16 mouse cellular contexts compared by ENCODE assay signal in the genomic region with DNA sequence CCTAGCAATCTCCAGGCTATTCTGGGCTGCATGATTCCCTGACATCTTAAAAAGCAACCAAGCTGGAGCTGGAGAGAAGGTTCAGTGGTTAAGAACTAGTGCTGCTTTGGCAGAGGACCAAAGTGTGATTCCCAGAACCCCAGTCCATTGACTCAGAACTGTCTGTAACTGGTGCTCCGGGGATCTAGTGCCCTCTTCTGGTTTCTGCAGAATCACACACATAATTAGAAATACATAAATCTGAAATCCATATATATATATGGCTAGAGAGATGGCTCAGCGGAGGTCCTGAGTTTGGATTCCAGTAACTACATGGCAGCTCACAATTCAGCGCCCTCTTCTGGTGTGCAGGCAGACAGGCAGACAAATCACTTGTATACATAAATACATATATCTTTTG. TPM values are rescaled to one million over a fixed set of nuclear protein-coding genes. Genes with fewer than 3 reads are reported as not detected.
A peak's percentile ranks its signal among the peaks of the same experiment; 100 is the strongest.
DNase-seq lines count a peak whose midpoint lies in the region; ATAC-seq and TF ChIP-seq lines count a peak whose summit lies in the region.
"Had no signal": no experiment of that assay in that cellular context is flagged by ENCODE, and none has a peak within 500 bp of the region (broad histone marks: within the 10 kb centered on the region; RNA-seq: fewer than 3 reads in every experiment).

No protein-coding gene starts in this region.

- H3K4me2 ChIP-seq in heart, embryonic 15.5 days = no peak overlapping the region
- H3K4me2 ChIP-seq in liver, embryonic 12.5 days = no peak overlapping the region
- H3K4me2 ChIP-seq: forebrain, embryonic 15.5 days; liver, embryonic 15.5 days; neural tube, embryonic 13.5 days had no signal

- WGBS in heart, embryonic 15.5 days = 75% methylated on average over 3 of the region's 3 CpGs
- 73% methylated on average over 3 of the region's 3 CpGs for WGBS in liver, adult 2 months
- 75% methylated on average over 3 of the region's 3 CpGs for WGBS in liver, embryonic 12.5 days (ENCODE audit: insufficient replicate concordance)

- no peaks in the 10 kb centered on the region for H3K9me3 ChIP-seq in heart, embryonic 15.5 days (replicated peaks)
- H3K9me3 ChIP-seq in liver, embryonic 12.5 days (replicated peaks) = no peaks in the 10 kb centered on the region
- no peaks in the 10 kb centered on the region for H3K9me3 ChIP-seq in E14TG2a.4 (ENCODE audit: low read length)
- H3K9me3 ChIP-seq: embryonic facial prominence, embryonic 10.5 days; forebrain, embryonic 15.5 days; liver, embryonic 15.5 days; neural tube, embryonic 13.5 days had no signal

- H3K4me3 ChIP-seq in heart, embryonic 15.5 days = no peak overlapping the region
- no peak overlapping the region for H3K4me3 ChIP-seq in liver, adult 2 months (ENCODE audit: insufficient read depth, low read depth, low read length)
- no peak overlapping the region for H3K4me3 ChIP-seq in liver, embryonic 12.5 days
- no peak overlapping the region for H3K4me3 ChIP-seq in E14TG2a.4 (replicated peaks; ENCODE audit: low read length)
- H3K4me3 ChIP-seq in brown adipose tissue, adult 24 weeks (ENCODE audit: insufficient read depth, low read depth, low read length) = no peak overlapping the region
- H3K4me3 ChIP-seq: embryonic facial prominence, embryonic 10.5 days; erythroblast, embryonic 14.5 days; forebrain, embryonic 15.5 days; liver, embryonic 15.5 days; neural tube, embryonic 13.5 days had no signal

- H3K4me1 ChIP-seq in heart, embryonic 15.5 days (replicated peaks) = peaks cover 6% of the 10 kb centered on the region; the same call in 1 of the 2 replicates
- H3K4me1 ChIP-seq in liver, adult 2 months (ENCODE audit: control insufficient read depth, insufficient read depth, low read length) = peaks cover 4% of the 10 kb centered on the region; the same call in 1 of the 2 replicates
- peaks cover 12% of the 10 kb centered on the region for H3K4me1 ChIP-seq in liver, embryonic 12.5 days
- H3K4me1 ChIP-seq in E14TG2a.4 (replicated peaks; ENCODE audit: low read depth, low read length) = peaks cover 52% of the 10 kb centered on the region
- peaks cover 14% of the 10 kb centered on the region for H3K4me1 ChIP-seq in brown adipose tissue, adult 24 weeks (ENCODE audit: control insufficient read depth, insufficient read depth, insufficient read length, low read length)
- H3K4me1 ChIP-seq: embryonic facial prominence, embryonic 10.5 days; forebrain, embryonic 15.5 days; neural tube, embryonic 13.5 days had no signal

- no peaks in the 10 kb centered on the region for H3K36me3 ChIP-seq in heart, embryonic 15.5 days
- no peaks in the 10 kb centered on the region for H3K36me3 ChIP-seq in liver, adult 2 months (ENCODE audit: control insufficient read depth, insufficient read depth, low read length)
- no peaks in the 10 kb centered on the region for H3K36me3 ChIP-seq in liver, embryonic 12.5 days
- no peaks in the 10 kb centered on the region for H3K36me3 ChIP-seq in E14TG2a.4 (ENCODE audit: insufficient read depth, low read length)
- H3K36me3 ChIP-seq: embryonic facial prominence, embryonic 10.5 days; forebrain, embryonic 15.5 days; liver, embryonic 15.5 days; neural tube, embryonic 13.5 days had no signal

- H3K27me3 ChIP-seq in heart, embryonic 15.5 days = no peaks in the 10 kb centered on the region
- no peaks in the 10 kb centered on the region for H3K27me3 ChIP-seq in liver, adult 2 months (ENCODE audit: control insufficient read depth, insufficient read depth, low read length)
- H3K27me3 ChIP-seq in liver, embryonic 12.5 days (replicated peaks) = no peaks in the 10 kb centered on the region
- H3K27me3 ChIP-seq in E14TG2a.4 (ENCODE audit: insufficient read depth, low read length) = no peaks in the 10 kb centered on the region
- H3K27me3 ChIP-seq: forebrain, embryonic 15.5 days; liver, embryonic 15.5 days; neural tube, embryonic 13.5 days had no signal

- ATAC-seq in heart, embryonic 15.5 days (replicated peaks; ENCODE audit: insufficient number of reproducible peaks, insufficient read depth, low FRiP score, low read depth) = no peak
- no peak for ATAC-seq in liver, embryonic 12.5 days
- ATAC-seq: forebrain, embryonic 15.5 days had no signal

- no peak overlapping the region for H3K9ac ChIP-seq in heart, embryonic 15.5 days
- no peak overlapping the region for H3K9ac ChIP-seq in liver, adult 2 months (ENCODE audit: low read depth, low read length)
- no peak overlapping the region for H3K9ac ChIP-seq in liver, embryonic 12.5 days
- H3K9ac ChIP-seq: forebrain, embryonic 15.5 days; liver, embryonic 15.5 days; neural tube, embryonic 13.5 days had no signal

- DNase-seq in heart, postnatal 10 days = no peak
- no peak for DNase-seq in liver, adult 2 months (ENCODE audit: extremely low read depth, low read depth, low spot score)
- no peak for DNase-seq in urinary bladder, adult 18-20 months (ENCODE audit: low spot score in 2 of 2)
- DNase-seq: cerebellum, postnatal 25 days; right cerebral cortex, postnatal 4 days had no signal

- no peak for TF ChIP-seq POLR2A in liver, adult 2 months (IDR thresholded peaks at IDR 0.05; ENCODE audit: extremely low read depth, insufficient read depth, low read length)

- H3K79me2 ChIP-seq in liver, adult 2 months (ENCODE audit: control insufficient read depth, insufficient read depth, low read length) = no peaks in the 10 kb centered on the region

- peak overlapping the region; percentile 73 for H3K27ac ChIP-seq in heart, embryonic 15.5 days
- peak overlapping the region; percentile 33 for H3K27ac ChIP-seq in liver, adult 2 months (replicated peaks; ENCODE audit: insufficient read depth, low read depth, low read length)
- no peak overlapping the region for H3K27ac ChIP-seq in liver, embryonic 12.5 days
- H3K27ac ChIP-seq in brown adipose tissue, adult 24 weeks (replicated peaks; ENCODE audit: low read depth, low read length) = peak overlapping the region; percentile 80
- H3K27ac ChIP-seq: embryonic facial prominence, embryonic 10.5 days; forebrain, embryonic 15.5 days; neural tube, embryonic 13.5 days had no signal

- intact Hi-C loops in heart, postnatal 10 days (cut with DNase I) = no loop called here

- TF ChIP-seq CTCF in liver, adult 2 months (IDR thresholded peaks at IDR 0.05; ENCODE audit: low read depth, low read length) = no peak
- TF ChIP-seq CTCF in E14TG2a.4 (conservative IDR thresholded peaks at IDR 0.05; ENCODE audit: low read length) = peak; percentile 25

RNA-seq across cellular contexts. Expression of gene She, which starts 16.0 kb away (rescaled TPM):
- polyA plus RNA-seq in heart, embryonic 15.5 days (2015; fragmentation: Nextera tagmentation; extraction: Ambion mirVana) = 6.0 and 6.4 TPM in 2 replicates
- 10 to 100 TPM; 24.8 to 25.3 TPM for total RNA-seq in heart, postnatal 10 days (2021)
- 2.3 and 2.5 TPM in 2 replicates for total RNA-seq in liver, adult 2 months (2014; rRNA removed)
- polyA plus RNA-seq in liver, adult 2 months (2012; rRNA removed) = 0.78 TPM in 2 replicates
- 2.9 and 3.1 TPM in 2 replicates for polyA plus RNA-seq in liver, embryonic 12.5 days (2016; fragmentation: Nextera tagmentation; extraction: Ambion mirVana)
- polyA plus RNA-seq in brown adipose tissue, adult 24 weeks (2012; ENCODE audit: insufficient read depth, insufficient read length, missing spikeins) = 2.4 and 4.0 TPM in 2 replicates
- total RNA-seq: megakaryocyte-erythroid progenitor cell, adult 5-6 weeks; monocyte, adult 5-6 weeks had no signal
- polyA plus RNA-seq: erythroblast, embryonic 14.5 days had no signal
